ENCODE assay signal across 18 mouse cellular contexts in the genomic region with DNA sequence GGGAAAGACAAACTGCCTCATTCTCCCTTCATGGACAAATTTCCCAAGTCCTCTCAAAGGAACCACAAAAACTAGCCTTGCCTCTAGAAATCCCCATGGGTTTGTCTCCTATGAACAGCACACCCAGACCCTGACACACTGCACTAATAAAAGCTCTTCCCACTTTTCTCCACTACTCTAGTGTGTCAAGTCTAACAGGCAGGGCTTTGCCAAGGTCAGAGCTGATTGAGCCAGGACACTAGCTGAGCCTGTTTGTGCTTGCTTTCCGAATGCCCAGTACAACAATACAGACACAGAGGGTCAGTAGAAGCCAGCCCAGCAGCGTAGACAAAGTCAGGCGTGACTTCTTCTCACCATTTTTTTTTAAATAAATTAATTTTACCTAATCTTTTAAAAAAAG. TPM values are rescaled to one million over a fixed set of nuclear protein-coding genes. Genes with fewer than 3 reads are reported as not detected.
"Had no signal": no experiment of that assay in that cellular context is flagged by ENCODE, and none has a peak within 500 bp of the region (broad histone marks: within the 10 kb centered on the region; RNA-seq: fewer than 3 reads in every experiment).

No protein-coding gene starts in this region.

- H3K9me3 ChIP-seq: limb, embryonic 12.5 days; liver, embryonic 13.5 days; lung, embryonic 15.5 days; megakaryocyte, embryonic 14.5 days; midbrain, embryonic 15.5 days; neural tube, embryonic 12.5 days had no signal

- H3K4me2 ChIP-seq: limb, embryonic 12.5 days; liver, embryonic 13.5 days; lung, embryonic 15.5 days; midbrain, embryonic 11.5 days; midbrain, embryonic 15.5 days; neural tube, embryonic 12.5 days had no signal

- H3K4me1 ChIP-seq: limb, embryonic 12.5 days; liver, embryonic 13.5 days; lung, embryonic 15.5 days; megakaryocyte, embryonic 14.5 days; midbrain, embryonic 15.5 days; neural tube, embryonic 12.5 days had no signal

- H3K4me3 ChIP-seq: layer of hippocampus, adult 2 months; limb, embryonic 12.5 days; liver, embryonic 13.5 days; lung, embryonic 15.5 days; megakaryocyte, embryonic 14.5 days; midbrain, embryonic 15.5 days; neural tube, embryonic 12.5 days had no signal

- H3K27me3 ChIP-seq: limb, embryonic 12.5 days; liver, embryonic 13.5 days; lung, embryonic 15.5 days; midbrain, embryonic 15.5 days; neural tube, embryonic 12.5 days had no signal

- H3K36me3 ChIP-seq: limb, embryonic 12.5 days; liver, embryonic 13.5 days; lung, embryonic 15.5 days; midbrain, embryonic 15.5 days; neural tube, embryonic 12.5 days had no signal

- DNase-seq: kidney, postnatal 10 days; kidney, postnatal 4 days; liver; liver, embryonic 13.5 days; liver, postnatal 0 days; lung, postnatal 14 days; right cerebral cortex, postnatal 4 days; spleen, adult 18-20 months; thymus, adult 18-20 months; thymus, postnatal 14 days had no signal

- H3K9ac ChIP-seq: limb, embryonic 12.5 days; liver, embryonic 13.5 days; liver, postnatal 0 days; lung, embryonic 15.5 days; midbrain, embryonic 15.5 days; neural tube, embryonic 12.5 days had no signal

- ATAC-seq: liver, postnatal 0 days; midbrain, embryonic 15.5 days had no signal

- H3K27ac ChIP-seq: layer of hippocampus, adult 2 months; limb, embryonic 12.5 days; liver, embryonic 13.5 days; lung, embryonic 15.5 days; macrophage; midbrain, embryonic 15.5 days; neural tube, embryonic 12.5 days had no signal

RNA-seq across cellular contexts. Expression of gene Slc26a8, which starts 39.8 kb away (rescaled TPM):
- polyA plus RNA-seq: macrophage had no signal
